Mouse (Mus musculus) frontal cortex, postnatal 10 days (tissue): Measurements from ENCODE around the gene Ssc5d.
A peak's percentile ranks its signal among the peaks of the same experiment; 100 is the strongest.

Experiments used
- DNase-seq, 2 experiments: peaks; one replicate each; pipeline ENCODE4 v3.0.0; 2022; ENCODE audit warnings: low spot score in 2 of 2, mixed read lengths in 1 of 2

Gene Ssc5d

DNA sequence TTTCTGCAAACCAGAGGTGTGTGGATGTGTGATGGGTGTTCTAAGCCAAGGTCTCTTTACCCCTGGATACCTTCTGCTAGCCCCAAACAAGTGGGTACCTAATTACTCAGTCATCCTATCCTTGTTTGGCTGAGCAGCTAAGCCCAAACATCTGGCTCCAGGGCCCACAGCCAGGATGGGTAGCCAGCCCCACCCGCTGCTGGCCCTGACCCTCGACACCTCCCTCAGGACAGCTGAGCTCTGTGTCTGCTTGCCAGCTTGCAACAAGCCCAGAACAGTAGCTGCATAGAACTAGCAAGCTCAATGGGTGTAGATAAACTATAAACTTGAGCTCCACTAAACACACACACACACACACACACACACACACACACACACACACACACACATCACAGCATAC is 22.3 kb downstream of the Ssc5d start:
- DNase-seq, result no peak

DNA sequence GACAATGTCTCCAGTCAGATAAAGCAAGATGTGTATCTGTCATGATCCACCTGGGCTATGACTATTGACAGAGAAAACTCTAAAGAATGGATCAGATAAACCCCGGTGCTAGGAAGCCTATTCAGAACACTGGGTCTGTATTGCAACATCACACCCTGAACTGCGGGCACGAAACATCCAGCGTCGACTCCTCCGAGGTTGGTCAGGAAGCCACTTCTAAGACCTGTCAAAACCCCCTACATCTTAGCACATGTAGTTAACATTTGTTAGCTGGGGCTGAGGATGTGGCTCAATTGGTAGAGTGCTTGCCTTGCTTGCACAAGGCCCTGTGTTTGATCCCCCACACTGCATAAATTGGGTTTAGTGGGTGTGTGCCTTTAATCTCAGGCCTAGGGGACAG is 22.8 kb downstream of the Ssc5d start:
- no peak for DNase-seq

DNA sequence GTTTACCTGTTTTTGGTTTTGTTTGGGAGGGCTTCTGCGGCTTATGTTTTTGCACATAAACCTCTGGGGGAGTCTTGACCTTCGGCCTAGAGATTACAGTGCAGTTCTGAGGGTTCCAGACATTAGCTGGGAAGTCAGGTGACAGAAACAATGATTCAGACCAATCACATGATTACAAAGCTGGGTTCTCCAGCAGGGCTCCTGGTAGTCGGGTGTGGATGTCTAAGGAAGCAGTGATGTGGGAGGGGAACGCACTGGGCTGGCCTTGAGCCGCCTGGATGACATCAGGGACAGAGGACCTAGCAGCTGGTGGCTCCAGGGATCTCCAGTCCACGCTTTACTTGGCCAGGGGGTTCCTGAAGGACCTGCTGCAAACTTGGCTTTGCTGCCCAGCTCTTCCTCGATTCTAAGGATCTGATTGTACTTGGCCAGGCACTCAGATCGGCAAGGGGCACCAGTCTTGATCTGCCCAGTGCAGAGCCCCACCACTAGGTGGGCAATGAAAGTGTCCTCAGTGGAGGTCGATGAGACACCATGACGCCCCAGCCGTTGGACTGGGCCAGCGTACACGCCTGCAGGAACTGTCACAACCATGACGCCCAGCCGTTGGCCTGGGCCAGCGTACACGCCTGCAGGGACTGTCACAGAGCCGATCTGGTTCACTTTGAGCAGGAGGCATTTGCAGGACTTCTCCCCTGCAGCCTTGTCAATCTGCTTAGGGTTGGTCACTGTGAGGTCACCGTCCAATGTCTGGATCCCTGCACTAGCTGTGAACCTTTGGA is 25.2 kb downstream of the Ssc5d start:
- no peak for DNase-seq

DNA sequence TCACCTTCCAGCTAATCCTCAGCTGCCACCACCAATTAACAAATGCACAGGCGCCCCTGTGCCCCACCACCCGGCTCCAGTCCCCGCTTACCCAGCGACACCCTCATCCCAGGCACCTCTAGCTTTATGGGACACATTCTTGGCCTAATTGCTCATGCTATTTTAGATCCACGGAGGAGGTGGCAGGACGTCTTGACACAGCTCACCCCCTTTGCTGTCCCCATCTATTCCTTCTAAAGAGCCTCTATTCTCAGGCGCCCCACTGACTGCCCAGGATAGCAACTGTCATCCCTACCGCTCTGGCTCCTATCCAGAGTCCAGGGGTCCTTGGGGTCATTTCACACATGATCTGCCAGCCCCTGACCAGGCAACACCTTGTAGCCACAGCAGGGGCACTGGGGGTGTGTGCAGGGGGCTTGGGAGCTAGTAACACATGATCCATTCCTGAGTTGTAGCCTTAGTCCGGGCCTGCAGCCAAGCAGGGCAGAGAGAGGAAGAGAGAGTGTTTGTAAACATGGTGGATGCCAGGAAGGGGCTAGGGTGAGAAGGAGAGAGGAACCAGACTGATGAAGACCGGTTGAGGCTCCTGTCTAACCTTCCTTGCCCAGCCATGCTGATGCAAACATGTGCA is 28.3 kb downstream of the Ssc5d start:
- DNase-seq, result no peak

DNA sequence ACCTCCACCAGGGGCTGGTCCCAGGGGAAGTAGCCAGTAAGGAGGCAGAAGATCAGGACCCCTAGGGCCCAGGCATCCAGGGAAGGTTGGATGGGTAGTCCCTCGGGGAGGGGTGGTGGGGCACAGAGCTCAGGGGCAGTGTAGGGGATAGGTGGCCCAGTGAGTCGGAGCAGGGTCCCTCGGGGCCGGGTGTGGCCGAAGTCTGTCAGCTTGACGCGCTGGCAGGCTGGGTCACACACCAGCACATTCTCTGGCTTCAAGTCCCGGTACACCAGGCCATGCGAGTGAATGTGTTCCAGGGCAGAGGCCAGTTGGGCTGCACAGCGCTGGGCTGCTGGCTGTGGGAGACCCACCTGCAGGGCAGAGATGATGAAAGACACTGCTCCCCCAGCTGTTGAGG is 31.8 kb downstream of the Ssc5d start:
- DNase-seq, result no peak

DNA sequence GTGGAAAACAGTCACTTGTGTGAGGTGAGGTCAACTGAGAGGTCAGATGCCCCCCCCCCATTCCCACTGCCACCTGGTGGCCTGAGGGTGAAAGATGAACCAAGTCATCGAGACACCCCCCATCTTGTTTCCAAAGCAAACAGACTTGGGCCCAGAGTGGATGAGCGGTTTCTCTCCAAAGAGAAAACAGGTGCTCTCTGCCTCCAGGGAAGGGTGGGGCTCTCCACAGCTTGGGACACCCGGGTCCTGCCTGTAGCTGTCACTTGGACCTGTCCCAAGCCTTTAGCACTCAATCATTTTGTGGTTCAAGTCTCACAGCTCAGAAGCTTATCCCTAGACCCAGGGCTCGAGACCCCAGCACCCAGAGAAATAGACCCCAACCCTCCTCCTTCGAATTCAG is 37.9 kb downstream of the Ssc5d start:
- DNase-seq, result no peak

DNA sequence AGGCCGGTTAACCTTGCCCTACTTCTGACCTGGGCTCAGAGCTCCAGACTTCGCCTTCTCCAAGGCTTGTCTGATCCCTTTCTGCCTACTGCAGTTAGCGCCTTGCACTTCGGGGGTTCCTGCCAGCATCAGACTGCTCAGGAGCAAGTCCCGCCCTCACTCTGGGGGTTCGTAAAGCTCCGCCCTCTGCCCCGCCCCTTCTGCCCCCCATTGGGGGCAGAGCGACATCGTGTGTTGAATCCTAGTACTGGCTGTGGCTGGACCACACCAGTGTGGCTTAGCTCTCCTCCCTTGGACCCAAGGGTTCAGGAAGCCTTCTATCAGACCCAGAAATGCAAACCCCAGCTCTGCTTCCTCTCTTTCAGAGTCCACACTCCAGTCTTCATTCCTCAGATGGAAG is 38.7 kb downstream of the Ssc5d start, which contains the start of gene Sbk2:
TSS of gene Sbk2 (minus strand) at position 135 of the 400 bp plus-strand sequence.
- DNase-seq, result peak; percentile 42 to 76

DNA sequence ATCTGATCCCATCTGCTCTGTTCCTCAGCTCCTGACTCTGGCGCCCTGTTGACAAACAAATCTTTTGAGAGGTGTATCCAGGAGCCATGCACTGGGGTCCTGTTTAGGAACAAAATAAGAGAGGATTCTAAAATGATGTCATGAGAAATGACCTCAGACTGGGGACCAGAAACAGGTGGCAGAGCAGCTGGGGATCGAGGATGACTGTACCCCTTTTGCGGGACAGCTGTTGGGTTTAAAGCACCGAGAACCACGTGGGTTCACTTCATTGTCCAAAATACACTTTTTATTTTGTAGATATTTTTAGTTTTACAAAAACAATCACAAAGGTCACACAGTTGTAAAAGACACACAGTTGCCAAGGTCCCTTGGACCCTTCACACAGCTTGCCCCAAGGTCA is 39.4 kb downstream of the Ssc5d start:
- no peak for DNase-seq

DNA sequence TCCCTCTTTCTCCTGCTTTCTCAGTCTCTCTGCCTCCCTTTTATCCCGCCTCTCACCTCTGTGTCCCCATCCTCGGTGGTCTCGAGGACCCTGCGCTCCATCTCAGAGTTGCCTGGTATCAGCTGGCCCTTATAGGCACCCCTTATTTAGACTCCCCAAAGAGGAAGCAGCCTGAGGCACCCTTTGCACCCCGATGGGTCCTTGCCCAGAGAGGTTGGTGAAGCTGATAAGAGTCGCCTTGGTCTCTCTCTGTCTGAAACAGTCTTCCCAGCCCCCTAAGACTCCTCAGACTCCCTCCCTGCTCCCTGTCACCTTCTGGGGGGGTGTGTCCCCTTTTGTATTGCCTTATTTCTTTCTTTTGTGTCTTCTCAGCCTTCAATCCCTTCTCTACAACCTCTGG is 45.5 kb downstream of the Ssc5d start, which contains the start of gene Sbk3:
TSS of gene Sbk3 (minus strand) at position 101 of the 400 bp plus-strand sequence.
- DNase-seq, result no peak

DNA sequence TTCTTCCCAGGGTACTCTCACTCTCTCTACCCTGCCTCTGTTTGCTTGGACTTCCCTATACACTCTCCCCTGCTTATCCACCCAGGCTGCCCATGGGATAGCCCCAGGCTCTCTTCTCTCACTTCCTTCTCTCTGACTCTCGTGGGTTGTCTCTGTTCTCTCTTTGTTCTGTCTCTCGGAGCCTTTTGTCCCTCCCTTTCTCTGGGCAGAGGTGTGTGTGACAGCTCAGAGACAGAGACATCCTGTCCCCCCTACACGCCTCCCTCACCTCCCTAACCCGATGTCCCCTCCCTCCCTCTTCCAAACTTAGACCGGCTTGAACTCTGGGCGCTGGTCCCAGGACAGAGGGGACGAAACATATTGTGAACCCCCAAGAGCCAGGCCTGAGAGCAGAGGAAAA is 46.1 kb downstream of the Ssc5d start:
- no peak for DNase-seq

DNA sequence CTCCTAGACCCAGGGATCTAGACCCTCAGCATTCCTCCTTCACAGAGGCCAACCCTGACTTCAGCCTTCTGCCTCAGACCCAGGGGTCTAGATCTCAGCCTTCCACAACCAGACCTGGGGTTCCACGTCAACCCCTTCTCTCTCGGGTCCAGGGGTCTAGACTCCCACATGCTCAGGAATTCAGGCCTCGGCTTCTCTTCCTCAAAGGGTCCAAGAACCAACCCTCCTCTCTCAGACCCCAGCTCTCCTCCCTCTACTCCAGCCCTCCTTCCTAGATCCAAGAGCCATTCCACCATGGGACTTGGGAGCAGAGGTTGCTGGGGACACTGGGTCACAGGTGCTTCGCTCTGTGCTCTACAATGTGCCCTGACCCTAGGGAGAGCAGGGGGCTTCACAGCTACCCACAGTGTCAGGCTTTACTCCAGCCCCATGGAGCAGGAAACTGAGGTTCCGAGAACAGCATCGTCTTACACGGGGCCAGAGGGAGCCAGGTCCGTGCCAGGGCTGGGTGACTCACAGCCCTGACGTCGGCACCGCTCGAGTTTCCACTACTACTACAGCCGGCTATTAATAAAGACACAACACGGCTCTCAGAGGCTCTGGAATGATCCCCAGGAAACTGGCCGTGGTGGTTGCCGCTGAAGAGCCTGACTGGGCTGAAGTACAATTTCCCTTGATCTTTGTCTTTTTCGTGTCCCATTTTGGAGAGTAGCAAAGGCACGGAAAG is 46.9 kb downstream of the Ssc5d start:
- no peak for DNase-seq

DNA sequence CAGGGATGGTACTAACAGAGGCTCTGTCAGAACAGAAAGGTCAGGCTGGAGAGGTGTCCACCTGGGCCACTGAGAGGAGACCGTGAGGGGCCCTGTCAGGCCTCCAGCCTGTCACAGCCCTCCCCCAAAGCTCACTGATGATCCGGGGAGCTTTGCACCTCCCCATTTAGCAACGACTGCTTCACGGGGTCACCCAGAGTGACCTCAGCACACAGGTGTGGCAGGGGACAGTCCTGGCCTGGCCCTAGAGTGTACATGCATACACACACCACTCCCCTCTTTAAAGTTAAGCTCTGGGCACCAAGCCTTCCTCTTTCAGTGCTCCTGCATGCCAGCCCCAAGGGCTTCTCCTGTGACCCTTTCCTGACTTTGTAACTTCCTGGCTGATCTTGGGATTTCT is 49.9 kb downstream of the Ssc5d start:
- no peak for DNase-seq

DNA sequence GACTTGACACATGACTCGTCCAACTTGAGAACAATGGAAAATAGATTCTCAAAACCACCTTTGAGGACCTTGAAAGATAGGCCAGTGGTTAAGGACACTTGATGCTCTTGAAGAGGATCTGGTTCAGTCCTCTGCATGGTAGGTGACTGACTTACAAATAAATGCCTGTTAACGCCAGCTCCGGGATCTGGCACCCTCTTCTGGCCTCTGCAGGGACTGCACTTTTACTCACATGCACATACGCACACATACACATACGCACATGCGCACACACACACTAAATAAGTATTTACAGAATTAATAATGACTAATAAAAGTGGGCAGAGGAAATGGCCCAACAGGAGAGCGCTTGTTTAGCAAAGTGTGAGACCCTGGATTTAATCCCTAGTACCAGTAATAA is 51.2 kb downstream of the Ssc5d start:
- DNase-seq, result no peak

DNA sequence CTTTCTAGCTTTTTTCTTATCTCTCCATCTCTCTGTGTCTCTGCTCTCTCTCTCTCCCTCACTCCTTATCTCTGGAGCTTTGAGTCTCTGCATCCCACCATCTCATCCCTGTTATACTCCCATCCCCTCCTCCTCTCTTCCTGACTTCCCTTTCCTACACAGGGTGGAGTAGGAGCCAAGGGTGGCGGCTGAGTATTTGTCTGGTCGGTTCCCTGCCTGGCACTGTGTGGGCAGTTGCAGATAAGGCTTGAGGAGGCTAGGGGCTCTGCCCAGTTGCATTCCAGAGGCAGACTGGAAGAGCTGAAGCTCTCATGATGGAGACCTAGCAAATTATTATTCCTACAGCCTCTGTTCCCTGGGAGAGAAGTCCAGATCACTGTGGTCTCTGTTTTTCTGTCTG is 62.7 kb downstream of the Ssc5d start:
- no peak for DNase-seq

DNA sequence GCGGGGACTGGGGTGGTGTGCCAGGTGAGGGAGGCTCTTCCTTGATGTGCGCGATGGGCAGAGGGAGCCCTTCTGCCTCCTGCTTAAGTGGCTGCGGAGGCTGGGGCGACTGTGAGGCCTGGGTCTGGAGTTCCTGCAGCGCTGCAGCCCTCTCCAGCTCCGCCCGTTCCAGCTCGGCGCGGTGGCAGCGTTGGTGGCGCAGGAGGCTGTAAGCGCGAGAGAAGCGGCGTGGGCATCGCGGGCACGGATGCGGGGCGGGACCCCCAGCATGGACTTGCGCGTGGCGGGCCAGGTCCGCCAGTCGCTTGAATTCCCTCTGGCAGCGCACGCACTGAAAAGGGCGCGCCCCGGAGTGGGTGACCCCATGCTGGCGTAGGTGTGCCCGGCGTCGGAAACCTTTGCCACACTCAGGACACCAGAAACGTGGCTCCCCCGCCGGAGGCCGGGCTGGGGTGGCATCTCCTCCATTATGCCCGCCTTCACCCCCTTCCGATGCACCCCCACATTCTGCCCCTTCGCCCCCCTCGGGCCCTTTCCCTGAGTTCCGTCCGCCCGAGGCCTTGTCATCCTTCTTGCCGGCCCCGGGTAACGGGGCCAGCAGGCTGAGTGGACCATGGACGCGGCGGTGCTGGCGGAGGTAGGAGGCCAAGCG is 67.9 kb downstream of the Ssc5d start:
- no peak for DNase-seq

DNA sequence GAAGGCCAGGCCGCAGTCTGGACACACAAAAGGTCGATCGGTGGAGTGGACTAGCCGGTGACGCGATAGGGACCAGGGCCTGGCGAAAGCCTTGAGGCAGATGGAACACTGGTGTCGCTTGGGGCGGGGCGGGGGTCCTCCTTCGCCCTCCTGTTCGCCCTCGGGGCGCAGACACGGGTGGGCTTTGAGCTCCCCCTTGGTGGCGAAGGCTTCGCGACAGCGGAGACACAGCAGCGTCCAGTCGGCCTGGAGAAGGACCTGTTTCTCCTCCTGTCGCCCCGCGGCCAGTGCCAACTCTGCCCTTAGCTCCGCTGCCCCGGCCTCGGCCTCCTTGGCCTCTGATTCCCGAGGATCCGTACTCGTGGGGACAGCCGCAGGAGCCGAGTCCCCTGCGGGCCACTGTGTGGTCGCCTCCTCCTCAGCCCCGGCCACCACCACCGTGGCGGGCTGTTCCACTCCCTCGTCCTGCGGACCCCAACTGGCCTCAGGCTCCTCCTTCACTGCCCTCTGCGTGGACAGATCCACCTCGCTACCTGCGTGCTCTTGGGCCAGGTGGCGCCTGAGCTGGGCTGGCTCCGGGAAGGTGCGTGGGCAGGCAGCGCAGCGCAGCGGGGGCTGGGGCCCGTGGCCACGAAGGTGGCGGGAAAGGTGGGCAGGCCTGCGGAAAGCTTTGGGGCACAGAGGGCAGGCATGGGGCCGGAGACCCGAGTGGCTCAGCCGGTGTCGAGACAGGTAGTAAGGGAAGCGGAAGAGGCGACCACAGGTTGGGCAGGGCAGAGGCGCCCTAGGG is 68.6 kb downstream of the Ssc5d start:
- no peak for DNase-seq
